Mouse (Mus musculus) spleen, embryonic (tissue): ENCODE measurements around the gene Foxn3.

ENCODE experiments used
- CTCF ChIA-PET: fragments of 350-600 bp; sonication (Branson Sonifier 250); formaldehyde crosslinking; loops from one replicate; lab custom pipeline; 2022; lab: Charles Lee

Gene Foxn3

GRCm38 (mm10) chr12:99239735-99240134, 323.6 kb downstream of the Foxn3 start:
- CTCF ChIA-PET, result no interaction called here

- CTCF ChIA-PET, result no interaction called here
These were observed 325.9 kb downstream of the Foxn3 start for GRCm38 (mm10) chr12:99237497-99237896.

GRCm38 (mm10) chr12:99234346-99234745, 329.0 kb downstream of the Foxn3 start:
- CTCF ChIA-PET, result no interaction called here

- CTCF ChIA-PET, result no interaction called here
These were observed 330.0 kb downstream of the Foxn3 start for GRCm38 (mm10) chr12:99233386-99233785.

- CTCF ChIA-PET, result no interaction called here
These were observed 330.9 kb downstream of the Foxn3 start for GRCm38 (mm10) chr12:99232478-99232877.

- CTCF ChIA-PET, result interaction anchor here (0.7 kb wide), 1 partner anchor 109 kb away, joined by 9 read pairs; no protein-coding TSS in a partner anchor
These were observed 332.1 kb downstream of the Foxn3 start for GRCm38 (mm10) chr12:99231321-99231720.

GRCm38 (mm10) chr12:99230783-99231048, 332.7 kb downstream of the Foxn3 start:
- CTCF ChIA-PET, result no interaction called here

GRCm38 (mm10) chr12:99229973-99230782, 333.2 kb downstream of the Foxn3 start:
- CTCF ChIA-PET, result no interaction called here

- CTCF ChIA-PET, result no interaction called here
These were observed 335.9 kb downstream of the Foxn3 start for GRCm38 (mm10) chr12:99227313-99227952.

GRCm38 (mm10) chr12:99224863-99225603, 338.3 kb downstream of the Foxn3 start:
- CTCF ChIA-PET, result interaction anchor here (1.4 kb wide), 1 partner anchor 8 kb away, joined by 4 read pairs; no protein-coding TSS in a partner anchor

- CTCF ChIA-PET, result no interaction called here
These were observed 342.1 kb downstream of the Foxn3 start for GRCm38 (mm10) chr12:99221087-99221846.

- CTCF ChIA-PET, result no interaction called here
These were observed 343.0 kb downstream of the Foxn3 start for GRCm38 (mm10) chr12:99220333-99220732.

- CTCF ChIA-PET, result no interaction called here
These were observed 343.6 kb downstream of the Foxn3 start for GRCm38 (mm10) chr12:99219812-99220211.

GRCm38 (mm10) chr12:99217145-99217698, 346.2 kb downstream of the Foxn3 start:
- CTCF ChIA-PET, result interaction anchor here (1.4 to 1.5 kb wide), 2 partner anchors 8 to 28 kb away, joined by 3 to 4 read pairs; no protein-coding TSS in a partner anchor

- CTCF ChIA-PET, result interaction anchor here (0.9 to 1.5 kb wide), 3 partner anchors 9 to 132 kb away, joined by 3 to 4 read pairs (median 3); no protein-coding TSS in a partner anchor
These were observed 347.0 kb downstream of the Foxn3 start for GRCm38 (mm10) chr12:99216341-99216761.

GRCm38 (mm10) chr12:99215521-99216255, 347.7 kb downstream of the Foxn3 start:
- CTCF ChIA-PET, result interaction anchor here (0.9 kb wide), 1 partner anchor 133 kb away, joined by 3 read pairs; no protein-coding TSS in a partner anchor

GRCm38 (mm10) chr12:99214098-99214497, 349.3 kb downstream of the Foxn3 start:
- CTCF ChIA-PET, result no interaction called here

- CTCF ChIA-PET, result no interaction called here
These were observed 350.2 kb downstream of the Foxn3 start for GRCm38 (mm10) chr12:99213218-99213617.

GRCm38 (mm10) chr12:99209801-99210200, 353.6 kb downstream of the Foxn3 start:
- CTCF ChIA-PET, result no interaction called here

- CTCF ChIA-PET, result no interaction called here
These were observed 355.1 kb downstream of the Foxn3 start for GRCm38 (mm10) chr12:99208251-99208650.
